Mouse (Mus musculus): Measurements from ENCODE around the gene Rom1.
"Not testable (repeated sequence)": the region's sequence is repeated elsewhere in the genome, so short reads cannot be mapped to it uniquely, and the experiment has no call there.

Gene Rom1

GRCm38 (mm10) chr19:8897865-8898495, 31.2 kb downstream of the Rom1 start, which contains the start of gene Ganab:
Ganab (plus strand) TSS chr19:8898071.
- DNase-seq (ENCODE audit: low spot score in 2 of 2) = peak; percentile 96 to 98

- not testable (repeated sequence) for DNase-seq (ENCODE audit: low spot score in 2 of 2)
Observed at GRCm38 (mm10) chr19:8897211-8897864, 31.8 kb downstream of the Rom1 start.

- DNase-seq (ENCODE audit: low spot score in 2 of 2) = not testable (repeated sequence)
Observed at GRCm38 (mm10) chr19:8896231-8896630, 32.9 kb downstream of the Rom1 start.

- no peak for DNase-seq (ENCODE audit: low spot score in 2 of 2)
Observed at GRCm38 (mm10) chr19:8895397-8895960, 33.7 kb downstream of the Rom1 start.

GRCm38 (mm10) chr19:8892829-8893766, 36.1 kb downstream of the Rom1 start, which contains the start of gene Ints5:
Ints5 (plus strand) TSS chr19:8893005.
- DNase-seq (ENCODE audit: low spot score in 2 of 2) = peak; percentile 78 to 85

- peak; percentile 94 to 97 for DNase-seq (ENCODE audit: low spot score in 2 of 2)
Observed at GRCm38 (mm10) chr19:8888511-8889385, 40.4 kb downstream of the Rom1 start, which contains the start of the genes 1810009A15Rik and Gm49416. 1810009A15Rik (plus strand) TSS chr19:8888853. Gm49416 (plus strand) TSS chr19:8888926.

- DNase-seq (ENCODE audit: low spot score in 2 of 2) = no peak
Observed at GRCm38 (mm10) chr19:8887585-8888463, 41.3 kb downstream of the Rom1 start.

GRCm38 (mm10) chr19:8886916-8887584, 42.1 kb downstream of the Rom1 start:
- no peak for DNase-seq (ENCODE audit: low spot score in 2 of 2)

GRCm38 (mm10) chr19:8883616-8884015, 45.5 kb downstream of the Rom1 start, which contains the start of the genes Lbhd1 and Gm49403:
Lbhd1 (plus strand) TSS chr19:8883732.
Gm49403 (plus strand) TSS chr19:8883930.
- no peak for DNase-seq (ENCODE audit: low spot score in 2 of 2)

- DNase-seq (ENCODE audit: low spot score in 2 of 2) = no peak
Observed at GRCm38 (mm10) chr19:8881034-8881392, 48.1 kb downstream of the Rom1 start.

GRCm38 (mm10) chr19:8880311-8881033, 48.7 kb downstream of the Rom1 start, which contains the start of gene Uqcc3:
Uqcc3 (minus strand) TSS chr19:8880923.
- peak; percentile 89 to 91 for DNase-seq (ENCODE audit: low spot score in 2 of 2)
